Mouse (Mus musculus): ENCODE results near the gene Shisa9.

DNA sequence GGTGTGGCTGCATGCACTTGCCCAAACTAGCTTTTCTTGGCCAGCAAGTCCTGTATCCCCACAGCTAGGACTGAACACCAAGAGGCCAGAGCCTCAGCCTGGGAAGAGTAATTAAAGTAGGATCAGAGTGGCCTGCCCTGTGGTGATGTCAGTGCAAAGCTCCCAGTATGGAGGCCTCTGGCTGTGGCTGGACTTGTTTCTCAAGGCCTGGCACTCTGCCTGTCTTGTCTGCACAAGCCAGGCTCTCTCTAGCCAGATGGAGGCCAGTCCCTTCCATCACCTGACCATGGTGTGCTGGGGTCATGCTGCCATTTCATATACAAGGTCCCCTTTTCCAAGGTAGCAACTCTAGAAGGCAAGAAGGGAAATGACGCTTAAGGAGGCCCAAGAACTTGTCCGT lies 51.0 kb downstream of the Shisa9 start:
- TF ChIP-seq POLR2A (IDR thresholded peaks at IDR 0.05; ENCODE audit: extremely low read depth, insufficient read depth, low read length) (no peak), CTCF (IDR thresholded peaks at IDR 0.05; ENCODE audit: low read depth, low read length) (no peak)
